14 mouse cellular contexts compared by ENCODE assay signal in genomic region chr10:79671396-79672087, GRCm38 (mm10). TPM values are rescaled to one million over a fixed set of nuclear protein-coding genes. Genes with fewer than 3 reads are reported as not detected.
DNase-seq lines count a peak whose midpoint lies in the region; ATAC-seq lines count a peak whose summit lies in the region.
"Had no signal": no experiment of that assay in that cellular context is flagged by ENCODE, and none has a peak within 500 bp of the region (broad histone marks: within the 10 kb centered on the region; RNA-seq: fewer than 3 reads in every experiment).

No protein-coding gene starts in this region.

- peak overlapping the region; percentile 27; the same call in 1 of the 2 replicates for H3K9ac ChIP-seq in forebrain, embryonic 13.5 days
- H3K9ac ChIP-seq in forebrain, embryonic 16.5 days (replicated peaks; ENCODE audit: low read depth, low read length), result no peak overlapping the region
- H3K9ac ChIP-seq in midbrain, embryonic 11.5 days (ENCODE audit: low read length), result no peak overlapping the region
- H3K9ac ChIP-seq in midbrain, embryonic 14.5 days (replicated peaks; ENCODE audit: low read length), result no peak overlapping the region
- no peak overlapping the region for H3K9ac ChIP-seq in hindbrain, embryonic 15.5 days
- peak overlapping the region; percentile 95 for H3K9ac ChIP-seq in neural tube, embryonic 13.5 days
- H3K9ac ChIP-seq: heart, embryonic 13.5 days had no signal

- 81% methylated on average over 6 of the region's 6 CpGs for WGBS in forebrain, embryonic 13.5 days
- WGBS in forebrain, embryonic 16.5 days, result 81% methylated on average over 6 of the region's 6 CpGs
- 65% methylated on average over 6 of the region's 6 CpGs for WGBS in midbrain, embryonic 11.5 days
- 72% methylated on average over 6 of the region's 6 CpGs for WGBS in midbrain, embryonic 14.5 days
- WGBS in hindbrain, embryonic 15.5 days, result 57% methylated on average over 6 of the region's 6 CpGs
- 25% methylated on average over 6 of the region's 6 CpGs for WGBS in neural tube, embryonic 13.5 days
- 83% methylated on average over 6 of the region's 6 CpGs for WGBS in heart, embryonic 10.5 days

- intact Hi-C loops in heart, postnatal 14 days (cut with DNase I), result no loop called here

- H3K36me3 ChIP-seq in forebrain, embryonic 13.5 days (ENCODE audit: poor library complexity, severe bottlenecking), result peaks cover 32% of the 10 kb centered on the region
- peaks cover 3% of the 10 kb centered on the region for H3K36me3 ChIP-seq in forebrain, embryonic 16.5 days (ENCODE audit: control insufficient read depth, insufficient read depth)
- no peaks in the 10 kb centered on the region for H3K36me3 ChIP-seq in midbrain, embryonic 11.5 days (ENCODE audit: control insufficient read depth, insufficient read depth, low read length)
- peaks cover 16% of the 10 kb centered on the region for H3K36me3 ChIP-seq in midbrain, embryonic 14.5 days (ENCODE audit: control insufficient read depth, insufficient read depth, low read length)
- no peaks in the 10 kb centered on the region; the same call in 1 of the 2 replicates for H3K36me3 ChIP-seq in hindbrain, embryonic 15.5 days
- H3K36me3 ChIP-seq in neural tube, embryonic 13.5 days, result peaks cover 29% of the 10 kb centered on the region
- peaks cover 16% of the 10 kb centered on the region; the same call in 1 of the 2 replicates for H3K36me3 ChIP-seq in heart, embryonic 10.5 days

- no peaks in the 10 kb centered on the region for H3K9me3 ChIP-seq in forebrain, embryonic 13.5 days (replicated peaks)
- no peaks in the 10 kb centered on the region for H3K9me3 ChIP-seq in forebrain, embryonic 16.5 days (ENCODE audit: control insufficient read depth, low read length)
- no peaks in the 10 kb centered on the region for H3K9me3 ChIP-seq in midbrain, embryonic 11.5 days (ENCODE audit: control insufficient read depth, low read length)
- H3K9me3 ChIP-seq in midbrain, embryonic 14.5 days (ENCODE audit: control insufficient read depth, low read length), result no peaks in the 10 kb centered on the region
- H3K9me3 ChIP-seq in hindbrain, embryonic 15.5 days, result no peaks in the 10 kb centered on the region
- H3K9me3 ChIP-seq in neural tube, embryonic 13.5 days, result no peaks in the 10 kb centered on the region
- no peaks in the 10 kb centered on the region for H3K9me3 ChIP-seq in heart, embryonic 10.5 days
- H3K9me3 ChIP-seq: heart, embryonic 13.5 days had no signal

- no peak overlapping the region for H3K27ac ChIP-seq in forebrain, embryonic 13.5 days
- no peak overlapping the region for H3K27ac ChIP-seq in forebrain, embryonic 16.5 days (ENCODE audit: low read length)
- H3K27ac ChIP-seq in midbrain, embryonic 11.5 days (ENCODE audit: low read depth, low read length), result no peak overlapping the region
- H3K27ac ChIP-seq in midbrain, embryonic 14.5 days (replicated peaks; ENCODE audit: low read depth, low read length), result no peak overlapping the region
- H3K27ac ChIP-seq in hindbrain, embryonic 15.5 days (replicated peaks), result no peak overlapping the region
- 0 out of 2 replicates have a peak overlapping the region, but pooled peaks have one; percentile 98 for H3K27ac ChIP-seq in neural tube, embryonic 13.5 days (replicated peaks)
- no peak overlapping the region for H3K27ac ChIP-seq in heart, embryonic 10.5 days
- H3K27ac ChIP-seq: heart, embryonic 13.5 days; left cerebral cortex, adult 2 months had no signal

- no peaks in the 10 kb centered on the region for H3K27me3 ChIP-seq in forebrain, embryonic 13.5 days
- H3K27me3 ChIP-seq in forebrain, embryonic 16.5 days (replicated peaks; ENCODE audit: control insufficient read depth, insufficient read depth, low read length), result no peaks in the 10 kb centered on the region
- no peaks in the 10 kb centered on the region for H3K27me3 ChIP-seq in midbrain, embryonic 11.5 days (ENCODE audit: control insufficient read depth, insufficient read depth, low read length)
- H3K27me3 ChIP-seq in midbrain, embryonic 14.5 days (ENCODE audit: control insufficient read depth, insufficient read depth, low read length), result no peaks in the 10 kb centered on the region
- no peaks in the 10 kb centered on the region for H3K27me3 ChIP-seq in hindbrain, embryonic 15.5 days
- no peaks in the 10 kb centered on the region for H3K27me3 ChIP-seq in neural tube, embryonic 13.5 days
- no peaks in the 10 kb centered on the region for H3K27me3 ChIP-seq in heart, embryonic 10.5 days (ENCODE audit: insufficient read depth, poor library complexity, severe bottlenecking)
- H3K27me3 ChIP-seq: heart, embryonic 13.5 days had no signal

- 0 out of 2 replicates have a peak overlapping the region, but pooled peaks have one; percentile 97 for H3K4me2 ChIP-seq in forebrain, embryonic 13.5 days
- no peak overlapping the region for H3K4me2 ChIP-seq in forebrain, embryonic 16.5 days (ENCODE audit: low read length)
- 0 out of 2 replicates have a peak overlapping the region, but pooled peaks have one; percentile 11 for H3K4me2 ChIP-seq in midbrain, embryonic 11.5 days
- no peak overlapping the region for H3K4me2 ChIP-seq in midbrain, embryonic 14.5 days (ENCODE audit: low read length)
- H3K4me2 ChIP-seq in hindbrain, embryonic 15.5 days, result peak overlapping the region; percentile 87
- H3K4me2 ChIP-seq in neural tube, embryonic 13.5 days, result peak overlapping the region; percentile 99

- ATAC-seq in forebrain, embryonic 13.5 days, result no peak
- ATAC-seq in forebrain, embryonic 16.5 days, result no peak
- no peak for ATAC-seq in midbrain, embryonic 11.5 days (ENCODE audit: low FRiP score)
- ATAC-seq in midbrain, embryonic 14.5 days (ENCODE audit: low FRiP score, low TSS enrichment), result no peak
- ATAC-seq in hindbrain, embryonic 15.5 days (ENCODE audit: low FRiP score, low read depth), result no peak
- ATAC-seq in neural tube, embryonic 13.5 days (ENCODE audit: low read depth), result no peak

- H3K4me3 ChIP-seq in forebrain, embryonic 13.5 days, result no peak overlapping the region
- no peak overlapping the region for H3K4me3 ChIP-seq in forebrain, embryonic 16.5 days (replicated peaks; ENCODE audit: low read length)
- no peak overlapping the region for H3K4me3 ChIP-seq in midbrain, embryonic 11.5 days (ENCODE audit: low read depth, low read length)
- no peak overlapping the region for H3K4me3 ChIP-seq in midbrain, embryonic 14.5 days (replicated peaks; ENCODE audit: low read depth, low read length)
- H3K4me3 ChIP-seq in hindbrain, embryonic 15.5 days, result 0 out of 2 replicates have a peak overlapping the region, but pooled peaks have one; percentile 78
- H3K4me3 ChIP-seq in neural tube, embryonic 13.5 days, result peak overlapping the region; percentile 92; the same call in 1 of the 2 replicates
- H3K4me3 ChIP-seq in heart, embryonic 10.5 days, result no peak overlapping the region

- no peak for DNase-seq in midbrain, embryonic 11.5 days (ENCODE audit: low spot score, missing footprints)
- DNase-seq in midbrain, embryonic 14.5 days, result no peak
- no peak for DNase-seq in heart, embryonic 10.5 days (ENCODE audit: low spot score)
- no peak for DNase-seq in heart, postnatal 14 days
- DNase-seq: gastrocnemius, postnatal 10 days; kidney, adult 18-20 months; lung, adult 18-20 months had no signal

- H3K4me1 ChIP-seq in forebrain, embryonic 13.5 days, result peaks cover 23% of the 10 kb centered on the region
- H3K4me1 ChIP-seq in forebrain, embryonic 16.5 days (replicated peaks; ENCODE audit: control insufficient read depth, insufficient read depth, low read length), result peaks cover 19% of the 10 kb centered on the region
- peaks cover 17% of the 10 kb centered on the region for H3K4me1 ChIP-seq in midbrain, embryonic 11.5 days (ENCODE audit: control insufficient read depth, insufficient read depth, low read length)
- peaks cover 16% of the 10 kb centered on the region for H3K4me1 ChIP-seq in midbrain, embryonic 14.5 days (ENCODE audit: control insufficient read depth, insufficient read depth, low read length)
- H3K4me1 ChIP-seq in hindbrain, embryonic 15.5 days (replicated peaks), result peaks cover 27% of the 10 kb centered on the region
- H3K4me1 ChIP-seq in neural tube, embryonic 13.5 days (replicated peaks), result peaks cover 30% of the 10 kb centered on the region
- peaks cover 32% of the 10 kb centered on the region for H3K4me1 ChIP-seq in heart, embryonic 10.5 days

RNA-seq across cellular contexts. Expression of gene Tpgs1, which starts 2.4 kb away (rescaled TPM):
- polyA plus RNA-seq in forebrain, embryonic 13.5 days (2015; fragmentation: Nextera tagmentation; extraction: Ambion mirVana), result 67.8 and 73.0 TPM in 2 replicates
- 75.9 and 76.6 TPM in 2 replicates for polyA plus RNA-seq in forebrain, embryonic 16.5 days (2015; fragmentation: Nextera tagmentation; extraction: Ambion mirVana)
- polyA plus RNA-seq in midbrain, embryonic 11.5 days (2014; fragmentation: Nextera tagmentation; extraction: Ambion mirVana), result 65.5 and 69.6 TPM in 2 replicates
- polyA plus RNA-seq in midbrain, embryonic 14.5 days (2014; fragmentation: Nextera tagmentation; extraction: Ambion mirVana), result 94.4 and 110 TPM in 2 replicates
- 102 and 107 TPM in 2 replicates for polyA plus RNA-seq in hindbrain, embryonic 15.5 days (2015; fragmentation: Nextera tagmentation; extraction: Ambion mirVana)
- 82.3 and 90.2 TPM in 2 replicates for polyA plus RNA-seq in neural tube, embryonic 13.5 days (2015; fragmentation: Nextera tagmentation; extraction: Ambion mirVana)
- polyA plus RNA-seq in heart, embryonic 10.5 days (2016; fragmentation: Nextera tagmentation; extraction: Ambion mirVana), result 52.3 and 59.4 TPM in 2 replicates
- total RNA-seq in heart, postnatal 14 days (2021), result 10 to 100 TPM; 21.7 to 23.0 TPM

RNA-seq across cellular contexts. Expression of gene Madcam1, which starts 7.2 kb away (rescaled TPM):
- polyA plus RNA-seq in forebrain, embryonic 13.5 days (2015; fragmentation: Nextera tagmentation; extraction: Ambion mirVana), result 0.31 and 0.43 TPM in 2 replicates
- 0.57 and 1.0 TPM in 2 replicates for polyA plus RNA-seq in forebrain, embryonic 16.5 days (2015; fragmentation: Nextera tagmentation; extraction: Ambion mirVana)
- 1.2 and 1.4 TPM in 2 replicates for polyA plus RNA-seq in midbrain, embryonic 11.5 days (2014; fragmentation: Nextera tagmentation; extraction: Ambion mirVana)
- 0.31 and 1.00 TPM in 2 replicates for polyA plus RNA-seq in midbrain, embryonic 14.5 days (2014; fragmentation: Nextera tagmentation; extraction: Ambion mirVana)
- 0.87 and 1.2 TPM in 2 replicates for polyA plus RNA-seq in hindbrain, embryonic 15.5 days (2015; fragmentation: Nextera tagmentation; extraction: Ambion mirVana)
- 0.62 and 1.1 TPM in 2 replicates for polyA plus RNA-seq in neural tube, embryonic 13.5 days (2015; fragmentation: Nextera tagmentation; extraction: Ambion mirVana)
- polyA plus RNA-seq in heart, embryonic 10.5 days (2016; fragmentation: Nextera tagmentation; extraction: Ambion mirVana), result 0.38 and 1.3 TPM in 2 replicates
- under 1 TPM in 1 of 2 experiments, not detected in 1; 0.37 TPM for total RNA-seq in heart, postnatal 14 days (2021)
- total RNA-seq: common myeloid progenitor, adult 5-6 weeks; gastrocnemius, postnatal 10 days; left cerebral cortex, adult 2 months had no signal

RNA-seq across cellular contexts. Expression of gene Cdc34, which starts 10.5 kb away (rescaled TPM):
- polyA plus RNA-seq in forebrain, embryonic 13.5 days (2015; fragmentation: Nextera tagmentation; extraction: Ambion mirVana), result 101 and 109 TPM in 2 replicates
- polyA plus RNA-seq in forebrain, embryonic 16.5 days (2015; fragmentation: Nextera tagmentation; extraction: Ambion mirVana), result 61.1 and 71.1 TPM in 2 replicates
- polyA plus RNA-seq in midbrain, embryonic 11.5 days (2014; fragmentation: Nextera tagmentation; extraction: Ambion mirVana), result 149 and 178 TPM in 2 replicates
- 80.4 and 94.9 TPM in 2 replicates for polyA plus RNA-seq in midbrain, embryonic 14.5 days (2014; fragmentation: Nextera tagmentation; extraction: Ambion mirVana)
- 82.4 and 91.7 TPM in 2 replicates for polyA plus RNA-seq in hindbrain, embryonic 15.5 days (2015; fragmentation: Nextera tagmentation; extraction: Ambion mirVana)
- polyA plus RNA-seq in neural tube, embryonic 13.5 days (2015; fragmentation: Nextera tagmentation; extraction: Ambion mirVana), result 98.3 and 98.7 TPM in 2 replicates
- polyA plus RNA-seq in heart, embryonic 10.5 days (2016; fragmentation: Nextera tagmentation; extraction: Ambion mirVana), result 188 and 215 TPM in 2 replicates
- 100 to 1,000 TPM; 158 to 159 TPM for total RNA-seq in heart, postnatal 14 days (2021)

RNA-seq across cellular contexts. Expression of gene Gzmm, which starts 17.3 kb away (rescaled TPM):
- polyA plus RNA-seq in forebrain, embryonic 13.5 days (2015; fragmentation: Nextera tagmentation; extraction: Ambion mirVana), result 1.3 and 1.4 TPM in 2 replicates
- polyA plus RNA-seq in forebrain, embryonic 16.5 days (2015; fragmentation: Nextera tagmentation; extraction: Ambion mirVana), result 1.7 and 1.8 TPM in 2 replicates
- 0.27 and 0.58 TPM in 2 replicates for polyA plus RNA-seq in midbrain, embryonic 11.5 days (2014; fragmentation: Nextera tagmentation; extraction: Ambion mirVana)
- 1.1 and 1.5 TPM in 2 replicates for polyA plus RNA-seq in midbrain, embryonic 14.5 days (2014; fragmentation: Nextera tagmentation; extraction: Ambion mirVana)
- 1.3 and 1.4 TPM in 2 replicates for polyA plus RNA-seq in hindbrain, embryonic 15.5 days (2015; fragmentation: Nextera tagmentation; extraction: Ambion mirVana)
- polyA plus RNA-seq in neural tube, embryonic 13.5 days (2015; fragmentation: Nextera tagmentation; extraction: Ambion mirVana), result 0.69 and 1.5 TPM in 2 replicates
- polyA plus RNA-seq in heart, embryonic 10.5 days (2016; fragmentation: Nextera tagmentation; extraction: Ambion mirVana), result 0.46 and 0.54 TPM in 2 replicates
- total RNA-seq in heart, postnatal 14 days (2021), result 1 to 10 TPM; 4.5 to 5.4 TPM

RNA-seq across cellular contexts. Expression of gene Odf3l2, which starts 26.0 kb away (rescaled TPM):
- 0.13 TPM in 1 of 2 replicates, not detected in the other for polyA plus RNA-seq in forebrain, embryonic 13.5 days (2015; fragmentation: Nextera tagmentation; extraction: Ambion mirVana)
- 0.28 TPM in 1 of 2 replicates, not detected in the other for polyA plus RNA-seq in forebrain, embryonic 16.5 days (2015; fragmentation: Nextera tagmentation; extraction: Ambion mirVana)
- polyA plus RNA-seq in midbrain, embryonic 11.5 days (2014; fragmentation: Nextera tagmentation; extraction: Ambion mirVana), result not detected in 2 replicates
- 0.17 and 0.40 TPM in 2 replicates for polyA plus RNA-seq in midbrain, embryonic 14.5 days (2014; fragmentation: Nextera tagmentation; extraction: Ambion mirVana)
- polyA plus RNA-seq in hindbrain, embryonic 15.5 days (2015; fragmentation: Nextera tagmentation; extraction: Ambion mirVana), result 0.13 and 0.43 TPM in 2 replicates
- not detected in 2 replicates for polyA plus RNA-seq in neural tube, embryonic 13.5 days (2015; fragmentation: Nextera tagmentation; extraction: Ambion mirVana)
- not detected in 2 replicates for polyA plus RNA-seq in heart, embryonic 10.5 days (2016; fragmentation: Nextera tagmentation; extraction: Ambion mirVana)
- total RNA-seq in heart, postnatal 14 days (2021), result not detected
- total RNA-seq: common myeloid progenitor, adult 5-6 weeks had no signal
- polyA plus RNA-seq: heart, embryonic 13.5 days had no signal

Comparison
In these comparisons a context has a peak if more than half of its experiments do, and no peak if none do; other contexts are left out.
1. H3K4me2 ChIP-seq: peak in forebrain, embryonic 13.5 days (single experiment), midbrain, embryonic 11.5 days (single experiment), hindbrain, embryonic 15.5 days (single experiment) and neural tube, embryonic 13.5 days (single experiment); none in forebrain, embryonic 16.5 days (single experiment) and midbrain, embryonic 14.5 days (single experiment).
2. H3K9ac ChIP-seq: peak in forebrain, embryonic 13.5 days (single experiment) and neural tube, embryonic 13.5 days (single experiment); none in forebrain, embryonic 16.5 days (single experiment), midbrain, embryonic 11.5 days (single experiment), midbrain, embryonic 14.5 days (single experiment) and hindbrain, embryonic 15.5 days (single experiment).
3. H3K4me3 ChIP-seq: peak in hindbrain, embryonic 15.5 days (single experiment) and neural tube, embryonic 13.5 days (single experiment); none in forebrain, embryonic 13.5 days (single experiment), forebrain, embryonic 16.5 days (single experiment), midbrain, embryonic 11.5 days (single experiment), midbrain, embryonic 14.5 days (single experiment) and heart, embryonic 10.5 days (single experiment).